Comparison of ENCODE assay signal across 27 mouse cellular contexts in genomic region chr4:90576139-90577082, GRCm38 (mm10).
A peak's percentile ranks its signal among the peaks of the same experiment; 100 is the strongest.
DNase-seq lines count a peak whose midpoint lies in the region; ATAC-seq lines count a peak whose summit lies in the region.
"Had no signal": no experiment of that assay in that cellular context is flagged by ENCODE, and none has a peak within 500 bp of the region (broad histone marks: within the 10 kb centered on the region; RNA-seq: fewer than 3 reads in every experiment).

No protein-coding gene starts in this region.

- no peak overlapping the region for H3K9ac ChIP-seq in hindbrain, embryonic 12.5 days
- H3K9ac ChIP-seq in hindbrain, embryonic 14.5 days = no peak overlapping the region
- H3K9ac ChIP-seq in midbrain, embryonic 13.5 days (replicated peaks) = no peak overlapping the region
- H3K9ac ChIP-seq in midbrain, embryonic 11.5 days (ENCODE audit: low read length) = no peak overlapping the region
- no peak overlapping the region for H3K9ac ChIP-seq in midbrain, embryonic 15.5 days
- H3K9ac ChIP-seq: embryonic facial prominence, embryonic 13.5 days; forebrain, embryonic 13.5 days; forebrain, postnatal 0 days had no signal

- H3K27me3 ChIP-seq in hindbrain, embryonic 12.5 days = no peaks in the 10 kb centered on the region
- no peaks in the 10 kb centered on the region for H3K27me3 ChIP-seq in hindbrain, embryonic 14.5 days (ENCODE audit: control insufficient read depth, insufficient read depth, low read length)
- no peaks in the 10 kb centered on the region for H3K27me3 ChIP-seq in midbrain, embryonic 13.5 days
- no peaks in the 10 kb centered on the region for H3K27me3 ChIP-seq in midbrain, embryonic 11.5 days (ENCODE audit: control insufficient read depth, insufficient read depth, low read length)
- H3K27me3 ChIP-seq in midbrain, embryonic 15.5 days (replicated peaks) = no peaks in the 10 kb centered on the region
- H3K27me3 ChIP-seq: embryonic facial prominence, embryonic 13.5 days; forebrain, embryonic 13.5 days had no signal

- no peaks in the 10 kb centered on the region for H3K36me3 ChIP-seq in hindbrain, embryonic 12.5 days
- no peaks in the 10 kb centered on the region for H3K36me3 ChIP-seq in hindbrain, embryonic 14.5 days (replicated peaks; ENCODE audit: control insufficient read depth, insufficient read depth)
- no peaks in the 10 kb centered on the region for H3K36me3 ChIP-seq in midbrain, embryonic 13.5 days
- no peaks in the 10 kb centered on the region for H3K36me3 ChIP-seq in midbrain, embryonic 11.5 days (ENCODE audit: control insufficient read depth, insufficient read depth, low read length)
- no peaks in the 10 kb centered on the region for H3K36me3 ChIP-seq in midbrain, embryonic 15.5 days (replicated peaks)
- H3K36me3 ChIP-seq: embryonic facial prominence, embryonic 10.5 days; embryonic facial prominence, embryonic 13.5 days had no signal

- H3K4me2 ChIP-seq in hindbrain, embryonic 12.5 days (replicated peaks) = no peak overlapping the region
- no peak overlapping the region for H3K4me2 ChIP-seq in hindbrain, embryonic 14.5 days (replicated peaks)
- no peak overlapping the region for H3K4me2 ChIP-seq in midbrain, embryonic 13.5 days (replicated peaks)
- H3K4me2 ChIP-seq in midbrain, embryonic 11.5 days = no peak overlapping the region
- no peak overlapping the region for H3K4me2 ChIP-seq in midbrain, embryonic 15.5 days
- H3K4me2 ChIP-seq: embryonic facial prominence, embryonic 13.5 days; forebrain, embryonic 13.5 days; heart, embryonic 11.5 days had no signal

- H3K4me1 ChIP-seq in hindbrain, embryonic 12.5 days = no peaks in the 10 kb centered on the region
- H3K4me1 ChIP-seq in hindbrain, embryonic 14.5 days (replicated peaks; ENCODE audit: control insufficient read depth, insufficient read depth, low read length) = no peaks in the 10 kb centered on the region
- no peaks in the 10 kb centered on the region for H3K4me1 ChIP-seq in midbrain, embryonic 13.5 days (replicated peaks)
- H3K4me1 ChIP-seq in midbrain, embryonic 11.5 days (ENCODE audit: control insufficient read depth, insufficient read depth, low read length) = no peaks in the 10 kb centered on the region
- peaks cover 4% of the 10 kb centered on the region; the same call in 1 of the 2 replicates for H3K4me1 ChIP-seq in midbrain, embryonic 15.5 days
- H3K4me1 ChIP-seq: embryonic facial prominence, embryonic 10.5 days; embryonic facial prominence, embryonic 13.5 days; forebrain, embryonic 13.5 days had no signal

- H3K9me3 ChIP-seq in hindbrain, embryonic 12.5 days (replicated peaks) = no peaks in the 10 kb centered on the region
- H3K9me3 ChIP-seq in hindbrain, embryonic 14.5 days (ENCODE audit: control insufficient read depth, low read length) = no peaks in the 10 kb centered on the region
- H3K9me3 ChIP-seq in midbrain, embryonic 13.5 days = no peaks in the 10 kb centered on the region
- no peaks in the 10 kb centered on the region for H3K9me3 ChIP-seq in midbrain, embryonic 11.5 days (ENCODE audit: control insufficient read depth, low read length)
- H3K9me3 ChIP-seq in midbrain, embryonic 15.5 days = no peaks in the 10 kb centered on the region
- H3K9me3 ChIP-seq: embryonic facial prominence, embryonic 10.5 days; embryonic facial prominence, embryonic 13.5 days; forebrain, embryonic 13.5 days had no signal

- ATAC-seq in hindbrain, embryonic 12.5 days (ENCODE audit: low FRiP score) = peak; percentile 51
- no peak for ATAC-seq in hindbrain, embryonic 14.5 days (ENCODE audit: low FRiP score)
- ATAC-seq in midbrain, embryonic 13.5 days = 0 out of 2 replicates have a peak, but pooled peaks have one; percentile 30
- no peak for ATAC-seq in midbrain, embryonic 11.5 days (ENCODE audit: low FRiP score)
- peak; percentile 72; the same call in 1 of the 2 replicates for ATAC-seq in midbrain, embryonic 15.5 days (replicated peaks)
- no peak for ATAC-seq in CD4-positive, CD25-positive, alpha-beta regulatory T cell, adult 4 months
- ATAC-seq: forebrain, embryonic 13.5 days; forebrain, postnatal 0 days; hindbrain, postnatal 0 days; inflammation-experienced regulatory T-cells, adult 6 months; intestine, embryonic 16.5 days had no signal

- WGBS in hindbrain, embryonic 12.5 days = 68% methylated on average over 10 of the region's 10 CpGs
- 58% methylated on average over 10 of the region's 10 CpGs for WGBS in hindbrain, embryonic 14.5 days
- 61% methylated on average over 10 of the region's 10 CpGs for WGBS in midbrain, embryonic 13.5 days
- WGBS in midbrain, embryonic 11.5 days = 82% methylated on average over 10 of the region's 10 CpGs
- WGBS in midbrain, embryonic 15.5 days = 57% methylated on average over 10 of the region's 10 CpGs

- H3K4me3 ChIP-seq in hindbrain, embryonic 12.5 days = no peak overlapping the region
- no peak overlapping the region for H3K4me3 ChIP-seq in hindbrain, embryonic 14.5 days (replicated peaks; ENCODE audit: low read length)
- H3K4me3 ChIP-seq in midbrain, embryonic 13.5 days (replicated peaks) = no peak overlapping the region
- no peak overlapping the region for H3K4me3 ChIP-seq in midbrain, embryonic 11.5 days (ENCODE audit: low read depth, low read length)
- no peak overlapping the region for H3K4me3 ChIP-seq in midbrain, embryonic 15.5 days
- H3K4me3 ChIP-seq: embryonic facial prominence, embryonic 10.5 days; embryonic facial prominence, embryonic 13.5 days; erythroblast, embryonic 14.5 days; forebrain, embryonic 13.5 days; gastrocnemius, adult 2 months had no signal

- no peak for DNase-seq in hindbrain, embryonic 14.5 days (ENCODE audit: low spot score)
- DNase-seq in midbrain, embryonic 11.5 days (ENCODE audit: low spot score, missing footprints) = no peak
- DNase-seq: adrenal gland, adult 2 months; adrenal gland, postnatal 14 days; B cell, adult 2 months; cerebellum, adult 11-12 months; cerebellum, adult 8-10 months; cerebellum, postnatal 10 days; cerebellum, postnatal 36 days; embryo, embryonic 11 days; forebrain, postnatal 0 days; gastrocnemius, adult 2 months; gastrocnemius, postnatal 14 days; heart, adult 11 months; heart, postnatal 36 days had no signal

- no peak overlapping the region for H3K27ac ChIP-seq in hindbrain, embryonic 12.5 days
- H3K27ac ChIP-seq in hindbrain, embryonic 14.5 days = no peak overlapping the region
- H3K27ac ChIP-seq in midbrain, embryonic 13.5 days = no peak overlapping the region
- H3K27ac ChIP-seq in midbrain, embryonic 11.5 days (ENCODE audit: low read depth, low read length) = no peak overlapping the region
- no peak overlapping the region for H3K27ac ChIP-seq in midbrain, embryonic 15.5 days
- H3K27ac ChIP-seq: embryonic facial prominence, embryonic 10.5 days; embryonic facial prominence, embryonic 13.5 days; forebrain, embryonic 13.5 days; gastrocnemius, adult 2 months; hindbrain, postnatal 0 days had no signal

Comparison
In these comparisons a context has a peak if more than half of its experiments do, and no peak if none do; other contexts are left out.
1. ATAC-seq: peak in hindbrain, embryonic 12.5 days (single experiment), midbrain, embryonic 13.5 days (single experiment) and midbrain, embryonic 15.5 days (single experiment); none in hindbrain, embryonic 14.5 days (single experiment), midbrain, embryonic 11.5 days (single experiment) and CD4-positive, CD25-positive, alpha-beta regulatory T cell, adult 4 months (single experiment).